Mouse (Mus musculus): Measurements from ENCODE around the gene Wwc2.

The Wwc2 gene

GRCm38 (mm10) chr8:47906142-47906541, 84.6 kb downstream of the Wwc2 start:
- in situ Hi-C loops (cut with MboI, MseI), result no loop called here

DNA sequence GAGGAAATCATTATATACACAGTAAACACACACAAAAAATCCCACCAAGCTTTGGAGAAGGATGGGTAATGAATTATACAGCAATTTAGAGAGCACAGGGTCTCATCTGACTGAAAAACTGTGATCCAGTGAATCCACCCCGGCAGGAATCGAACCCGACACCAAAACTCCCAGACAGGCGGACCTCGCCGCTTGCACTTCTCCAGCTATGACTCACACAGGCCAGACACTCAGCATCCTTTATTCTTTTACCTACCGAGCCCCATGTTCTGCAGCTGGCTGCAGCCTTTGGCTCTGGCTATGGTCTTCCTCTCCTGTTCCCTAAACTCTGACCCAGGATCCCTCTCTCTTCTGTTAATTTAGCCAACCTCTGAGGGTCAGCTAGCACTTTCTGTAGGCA, 85.5 kb downstream of the Wwc2 start:
- in situ Hi-C loops (cut with MboI, MseI), result no loop called here

DNA sequence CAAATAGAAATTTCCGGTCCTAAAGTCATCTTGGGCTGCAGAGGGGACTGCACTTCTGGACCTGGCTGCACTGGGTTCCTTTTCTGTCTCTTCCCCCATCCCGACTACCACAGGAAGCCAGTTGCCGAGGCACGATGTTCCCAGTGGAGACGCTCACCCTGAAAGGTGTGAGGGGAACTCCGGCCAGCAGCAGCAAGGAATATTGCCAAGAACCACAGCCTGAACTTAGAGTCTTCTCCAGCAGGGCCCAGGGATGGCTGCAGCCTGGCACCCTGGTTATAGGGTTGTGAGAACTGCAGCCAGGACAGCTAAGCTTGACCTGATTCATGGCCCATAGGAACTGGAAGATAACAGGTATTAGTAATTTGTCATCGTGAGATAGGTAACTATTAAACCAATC, 86.7 kb downstream of the Wwc2 start:
- in situ Hi-C loops (cut with MboI, MseI), result no loop called here

GRCm38 (mm10) chr8:47902704-47903103, 88.0 kb downstream of the Wwc2 start:
- in situ Hi-C loops (cut with MboI, MseI), result no loop called here

DNA sequence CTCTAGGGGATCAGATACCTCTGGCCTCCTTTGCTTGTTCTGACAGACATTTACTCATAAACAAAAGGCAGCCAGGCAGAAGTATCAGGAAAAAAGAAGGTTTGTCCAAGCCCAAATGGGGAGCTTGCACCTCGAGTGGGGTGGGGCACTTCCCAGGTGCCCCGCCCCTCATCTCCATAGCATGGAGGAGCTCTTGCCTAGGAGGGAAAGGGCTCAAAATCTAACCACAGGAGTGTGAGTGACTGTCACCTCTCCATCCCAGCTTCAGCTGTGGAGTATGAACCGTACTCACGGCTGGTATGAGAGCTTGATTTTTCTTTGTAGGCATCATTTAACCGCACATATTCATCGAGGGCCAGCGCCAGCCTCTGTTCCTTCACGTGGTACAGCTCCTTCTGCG, 90.4 kb downstream of the Wwc2 start:
- in situ Hi-C loops (cut with MboI, MseI), result no loop called here

DNA sequence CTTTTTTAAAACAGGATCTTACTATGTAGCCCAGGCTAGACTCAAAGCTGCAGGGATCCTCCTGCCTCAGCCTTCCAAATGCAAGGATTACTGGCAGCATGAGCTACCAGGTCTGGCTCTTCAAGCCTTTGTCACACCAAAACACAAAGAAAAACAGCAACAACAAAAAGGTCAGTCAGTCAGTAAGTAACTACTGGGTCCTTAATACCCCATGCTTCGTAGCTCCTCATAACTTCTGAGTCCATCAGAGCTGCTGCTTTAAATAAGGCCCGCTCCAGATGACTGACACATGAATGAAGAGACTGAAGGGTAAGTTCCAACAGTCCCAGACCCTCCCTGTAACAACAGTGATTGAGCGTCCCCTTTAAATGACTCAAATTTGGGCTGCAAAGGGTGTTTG, 90.8 kb downstream of the Wwc2 start:
- in situ Hi-C loops (cut with MboI, MseI), result no loop called here

DNA sequence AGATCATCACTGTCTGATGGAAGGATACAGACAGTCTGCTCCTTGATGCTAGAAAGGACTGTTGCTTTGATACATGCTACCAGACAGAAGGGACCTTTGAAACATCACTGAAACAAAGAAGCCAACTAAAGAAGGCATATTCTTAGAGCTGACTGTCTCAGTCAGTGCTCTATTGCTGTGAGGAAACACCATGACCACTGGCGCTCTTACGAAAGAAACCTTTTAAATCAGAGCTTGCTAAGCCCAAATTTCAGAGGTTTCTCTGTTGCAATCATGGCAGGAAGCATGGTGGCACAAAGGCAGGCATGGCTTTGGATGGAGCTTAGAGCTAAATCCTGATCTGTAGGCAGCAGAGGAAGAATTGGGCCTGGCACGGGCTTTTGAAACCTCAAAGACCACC, 98.3 kb downstream of the Wwc2 start:
- in situ Hi-C loops (cut with MboI, MseI), result no loop called here

DNA sequence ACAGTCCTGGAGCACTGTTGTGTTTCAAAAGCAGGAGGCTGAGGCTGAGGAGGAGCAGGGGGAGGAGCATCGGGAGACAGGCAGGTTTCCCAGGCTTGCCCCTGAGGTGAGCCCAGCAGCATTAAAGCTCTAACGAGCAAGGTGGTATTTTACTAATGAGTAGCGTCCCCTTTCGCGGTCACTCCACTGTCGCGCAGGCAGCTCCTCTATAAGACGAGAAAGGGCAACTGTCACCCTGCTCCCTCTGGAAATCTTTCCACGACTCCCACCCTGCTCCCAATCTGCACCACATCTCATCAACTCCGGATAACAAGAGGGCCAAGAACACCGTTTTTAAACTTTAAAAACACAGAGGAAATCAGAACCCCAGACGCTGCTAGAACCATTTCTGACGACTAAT, 99.1 kb downstream of the Wwc2 start:
- in situ Hi-C loops (cut with MboI, MseI), result no loop called here

DNA sequence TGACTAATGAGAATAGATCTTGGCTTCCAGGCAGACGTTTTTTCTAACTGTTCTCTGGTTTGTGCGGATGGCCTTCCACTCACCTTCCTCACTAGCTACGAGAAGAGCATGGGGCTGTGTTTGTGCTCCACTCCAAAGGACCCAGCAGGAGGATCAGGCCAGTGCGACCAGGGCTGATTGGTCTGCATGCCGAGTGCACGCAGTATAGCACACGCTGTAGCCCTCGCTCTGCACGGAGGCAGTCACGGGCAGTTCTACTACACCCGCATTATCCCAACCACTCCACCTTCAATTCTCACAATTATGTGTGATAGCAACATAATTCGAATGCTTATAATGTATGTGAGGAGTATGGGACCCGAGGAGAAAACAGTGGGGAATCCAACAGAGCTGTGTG, 99.9 kb downstream of the Wwc2 start:
- in situ Hi-C loops (cut with MboI, MseI), result no loop called here

DNA sequence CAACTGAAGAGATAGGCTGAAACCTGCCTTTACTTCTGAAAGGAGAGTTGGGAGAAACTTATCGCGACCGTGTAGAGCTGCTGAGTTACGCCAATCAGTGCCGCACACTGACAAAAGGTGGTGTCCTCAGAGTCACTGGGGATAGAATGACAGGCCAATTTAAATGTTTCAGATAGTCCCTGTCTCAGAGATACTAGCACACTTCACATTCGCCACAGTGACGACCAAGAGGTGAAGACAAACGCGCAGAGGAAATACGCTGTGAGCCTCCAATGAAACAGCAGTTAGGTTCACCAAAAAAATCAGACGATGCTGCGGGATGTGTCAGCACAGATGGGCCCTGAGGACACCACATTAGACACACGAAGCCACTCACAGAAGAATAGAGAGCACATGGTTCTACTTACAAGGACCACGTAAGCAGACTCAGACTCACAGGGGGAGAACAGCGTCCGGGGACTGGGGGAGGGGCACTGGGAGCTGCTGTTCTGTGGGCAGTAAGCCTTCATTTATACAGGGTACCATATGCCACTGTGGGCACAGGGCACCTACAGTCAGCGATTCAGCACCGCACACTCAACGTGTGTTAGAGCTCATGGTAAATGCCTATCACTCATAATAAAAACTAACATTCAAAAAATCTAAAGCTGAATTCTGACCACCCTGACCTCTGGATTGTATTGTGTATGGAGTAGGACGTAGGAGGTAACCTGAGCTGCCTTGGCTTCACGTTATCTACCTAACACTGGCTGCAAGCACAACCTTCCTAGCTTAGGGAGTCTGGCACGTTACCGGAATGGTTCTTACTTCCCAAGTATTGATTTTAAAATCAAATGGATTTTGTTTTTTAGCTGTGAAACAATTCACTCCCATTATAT, 100.5 kb downstream of the Wwc2 start:
- in situ Hi-C loops (cut with MboI, MseI), result no loop called here

- in situ Hi-C loops (cut with MboI, MseI), result no loop called here
Measured at GRCm38 (mm10) chr8:47888841-47889570, 101.7 kb downstream of the Wwc2 start.

DNA sequence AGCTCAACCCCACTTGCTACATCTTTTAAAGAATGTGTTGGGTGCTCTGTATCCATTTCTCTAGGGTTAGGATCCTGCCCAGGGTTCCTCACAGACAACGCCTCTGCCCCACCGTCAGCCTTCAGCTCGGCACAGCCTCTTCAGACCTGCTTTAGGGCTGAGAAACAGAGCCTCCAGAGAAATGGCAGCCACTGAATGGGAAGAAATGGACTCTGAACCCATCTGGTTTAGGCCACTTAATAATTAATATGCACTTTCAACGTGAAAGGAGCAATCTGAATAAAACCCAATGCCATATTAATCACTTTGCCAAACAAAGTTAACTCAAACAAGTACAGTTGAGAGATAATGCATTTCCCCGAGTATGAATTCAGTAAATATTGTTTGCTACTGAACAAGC, 106.4 kb downstream of the Wwc2 start:
- in situ Hi-C loops (cut with MboI, MseI), result no loop called here

- in situ Hi-C loops (cut with MboI, MseI), result no loop called here
Measured at GRCm38 (mm10) chr8:47883739-47884138, 107.0 kb downstream of the Wwc2 start.

DNA sequence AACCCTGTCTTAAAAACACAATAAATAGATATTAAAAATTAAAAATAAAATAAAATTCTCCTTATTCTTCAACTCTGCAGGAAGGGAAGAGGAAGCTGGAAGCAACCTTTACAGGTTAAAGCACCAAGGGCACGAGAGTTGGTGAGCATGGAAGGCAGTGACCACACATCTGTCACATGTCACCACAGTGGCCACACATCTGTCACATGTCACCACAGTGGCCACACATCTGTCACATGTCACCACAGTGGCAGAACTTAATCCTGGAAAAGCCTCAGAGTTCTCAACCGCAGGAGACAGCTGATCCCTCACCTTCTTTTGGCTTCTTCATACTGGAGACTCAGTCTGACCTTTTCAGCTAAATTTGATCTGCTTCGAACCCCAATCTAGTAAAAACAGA, 112.2 kb downstream of the Wwc2 start:
- in situ Hi-C loops (cut with MboI, MseI), result no loop called here

GRCm38 (mm10) chr8:47875865-47876264, 114.9 kb downstream of the Wwc2 start:
- in situ Hi-C loops (cut with MboI, MseI), result no loop called here

GRCm38 (mm10) chr8:47874497-47875178, 116.1 kb downstream of the Wwc2 start:
- in situ Hi-C loops (cut with MboI, MseI), result loop anchor here (5.0 kb wide), 2 partner anchors 78 to 138 kb away; no protein-coding TSS in a partner anchor

GRCm38 (mm10) chr8:47872361-47873107, 118.2 kb downstream of the Wwc2 start:
- in situ Hi-C loops (cut with MboI, MseI), result loop anchor here (5.0 kb wide), 2 partner anchors 80 to 140 kb away; no protein-coding TSS in a partner anchor

DNA sequence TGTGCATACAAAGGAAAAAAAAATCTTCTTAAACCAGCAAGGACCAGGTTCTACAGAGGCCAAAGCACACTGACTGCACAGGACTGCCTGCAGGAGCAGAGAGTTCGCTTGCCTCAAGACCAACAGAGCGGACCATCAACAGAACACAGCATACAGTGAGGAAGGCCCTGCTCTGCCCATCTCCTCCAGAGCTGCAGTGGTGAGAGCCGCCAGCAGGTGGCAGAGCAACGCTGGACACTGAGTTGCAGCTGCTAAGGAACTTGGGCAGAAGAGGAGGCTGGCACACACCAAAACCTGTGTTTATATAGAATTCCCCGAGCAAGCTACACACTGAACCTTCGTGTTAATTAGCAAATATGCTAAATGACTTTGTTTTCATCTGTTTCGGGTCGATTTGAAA, 123.7 kb downstream of the Wwc2 start:
- in situ Hi-C loops (cut with MboI, MseI), result no loop called here

DNA sequence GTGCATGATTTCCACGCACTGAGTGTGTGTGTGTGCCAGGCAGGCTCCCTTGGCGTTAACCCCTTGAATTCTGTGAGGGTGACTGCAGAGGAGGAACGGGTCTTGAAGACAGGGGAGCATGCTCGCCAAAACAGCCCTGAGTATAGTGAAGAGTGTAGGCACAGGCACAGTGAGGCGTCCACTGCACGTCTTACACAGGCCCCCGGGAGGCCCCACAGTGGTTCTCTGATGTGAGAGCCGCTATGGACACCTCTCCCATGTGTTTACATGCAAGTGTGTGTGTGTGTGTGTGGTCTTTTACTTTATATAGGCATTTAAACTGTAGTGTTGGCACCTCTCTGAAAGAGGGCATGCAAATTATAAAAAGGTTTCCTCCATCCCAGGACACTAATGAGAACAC, 124.2 kb downstream of the Wwc2 start:
- in situ Hi-C loops (cut with MboI, MseI), result no loop called here

DNA sequence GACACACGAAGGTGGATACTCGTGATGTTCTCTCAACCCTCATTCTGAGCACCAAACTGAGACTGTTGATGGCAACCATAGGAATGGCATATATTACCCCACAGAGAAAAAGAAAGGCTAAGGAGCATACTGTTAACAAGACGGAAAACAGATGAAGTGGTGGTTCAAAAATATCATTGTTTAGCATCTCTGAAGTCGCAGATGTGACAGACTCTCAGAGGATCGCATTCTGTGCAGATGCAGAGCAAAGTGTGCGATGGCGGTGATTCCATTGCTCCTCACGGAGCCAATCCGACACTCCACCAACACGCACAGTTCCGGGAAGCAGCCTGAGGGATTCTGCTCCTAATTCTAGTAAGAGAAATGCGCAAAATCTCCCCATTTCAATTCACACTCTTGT, 131.5 kb downstream of the Wwc2 start:
- in situ Hi-C loops (cut with MboI, MseI), result no loop called here

GRCm38 (mm10) chr8:47853356-47853755, 137.4 kb downstream of the Wwc2 start:
- in situ Hi-C loops (cut with MboI, MseI), result no loop called here

DNA sequence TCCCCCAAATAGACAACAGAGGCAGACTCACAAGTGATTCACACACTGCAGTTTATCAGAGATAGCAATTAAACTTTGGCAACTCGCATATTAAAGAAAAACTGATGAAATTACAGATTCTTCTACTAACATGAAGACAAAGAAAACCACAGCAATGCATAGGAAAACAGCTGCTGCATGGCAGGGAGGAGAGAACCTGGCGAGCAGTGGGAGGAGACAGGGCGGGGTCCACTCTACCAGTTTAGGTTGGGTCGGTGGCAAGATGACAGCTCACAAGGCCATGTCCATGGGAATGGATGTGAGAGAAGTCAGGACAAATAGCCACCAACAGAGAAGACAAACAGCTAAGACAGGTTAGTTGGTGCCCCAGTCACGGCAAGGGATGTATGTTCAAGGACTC, 138.0 kb downstream of the Wwc2 start:
- in situ Hi-C loops (cut with MboI, MseI), result no loop called here

Data from T-helper 1 cell (primary cell).